Mouse (Mus musculus): ENCODE measurements around the gene Dst.

The Dst gene

GRCm38 (mm10) chr1:33975333-33975732 is 67.3 kb downstream of the Dst start:
- DNase-seq (ENCODE audit: low read depth, low spot score), result no peak

DNA sequence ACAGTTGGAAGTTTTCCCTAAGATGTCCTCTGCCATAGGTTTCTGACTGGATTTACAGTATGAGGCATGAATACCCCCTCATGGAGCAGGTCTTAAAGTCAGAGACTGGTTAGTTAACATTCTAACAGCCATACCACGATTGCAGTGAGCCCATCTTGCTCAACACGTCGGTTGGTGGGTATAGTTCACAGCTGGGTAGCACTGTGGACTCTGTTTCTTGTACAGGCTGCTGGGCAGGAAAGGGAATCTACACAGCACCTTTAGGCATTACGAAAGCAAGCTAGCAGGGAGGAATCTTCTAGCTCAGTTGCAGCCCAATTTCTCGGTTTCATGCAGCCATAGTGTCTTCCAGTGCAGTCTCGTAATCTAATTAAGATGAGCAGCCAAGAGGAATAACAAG is 69.8 kb downstream of the Dst start:
- DNase-seq (ENCODE audit: low read depth, low spot score), result no peak

GRCm38 (mm10) chr1:33980420-33980819 is 72.4 kb downstream of the Dst start:
- DNase-seq (ENCODE audit: low read depth, low spot score), result no peak

DNA sequence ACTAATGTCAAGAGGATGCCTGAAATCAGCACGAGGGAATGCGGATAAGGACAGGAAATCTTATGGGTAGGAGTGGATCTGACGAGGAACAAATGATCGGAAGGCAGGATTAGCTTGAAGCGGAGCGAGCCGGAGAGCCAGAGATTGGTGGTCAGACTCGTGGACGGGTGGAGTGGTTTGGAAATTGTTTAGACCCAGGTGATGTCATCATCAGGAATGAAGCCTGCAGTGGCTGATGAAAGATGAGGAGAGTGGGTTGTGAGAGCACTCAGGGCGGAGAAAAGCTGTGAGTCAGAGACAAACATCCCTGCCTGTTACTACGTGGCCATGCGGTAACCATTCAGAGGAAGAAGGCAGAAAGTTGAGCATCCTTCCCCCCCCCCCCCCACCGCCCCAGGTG is 81.6 kb downstream of the Dst start:
- DNase-seq (ENCODE audit: low read depth, low spot score), result no peak

DNA sequence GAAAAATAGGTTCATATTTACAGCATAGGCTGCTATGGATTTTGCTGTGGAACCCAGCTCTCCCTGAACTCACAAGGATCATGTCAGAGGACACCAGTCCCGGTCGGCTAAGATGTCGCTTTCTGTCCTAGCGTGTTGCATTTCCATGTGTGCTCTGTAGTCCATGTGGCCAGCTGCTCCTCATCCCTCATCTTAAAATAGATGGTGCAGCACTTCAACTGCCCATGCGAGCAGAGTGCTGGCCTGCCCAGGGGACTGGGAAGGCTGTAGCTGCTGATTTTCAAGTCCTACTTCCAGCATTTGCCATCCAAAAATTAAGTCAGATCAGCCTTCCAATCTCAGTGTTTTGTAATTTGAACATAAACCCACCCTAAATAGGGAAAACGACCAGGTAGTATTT is 83.0 kb downstream of the Dst start:
- DNase-seq (ENCODE audit: low read depth, low spot score), result no peak

DNA sequence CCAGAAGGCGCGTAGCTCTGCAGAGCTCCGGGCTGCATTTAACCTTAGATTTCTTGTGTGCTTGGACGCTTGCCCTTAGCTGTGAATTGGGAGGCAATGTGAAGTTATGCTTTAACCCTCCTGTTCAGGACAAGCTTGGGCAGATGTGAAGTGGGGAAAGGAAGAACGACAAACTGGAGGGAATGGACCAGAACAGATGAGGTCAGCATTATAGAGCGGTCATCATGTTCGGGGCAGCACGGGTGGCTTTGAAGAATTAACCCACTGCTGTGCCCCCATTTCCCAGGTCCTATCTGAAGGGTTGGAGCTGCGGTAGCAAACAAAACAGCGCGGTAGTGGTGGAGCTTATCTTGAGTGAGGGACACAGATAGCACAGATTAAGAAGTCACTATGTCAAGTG is 84.8 kb downstream of the Dst start:
- no peak for DNase-seq (ENCODE audit: low read depth, low spot score)

DNA sequence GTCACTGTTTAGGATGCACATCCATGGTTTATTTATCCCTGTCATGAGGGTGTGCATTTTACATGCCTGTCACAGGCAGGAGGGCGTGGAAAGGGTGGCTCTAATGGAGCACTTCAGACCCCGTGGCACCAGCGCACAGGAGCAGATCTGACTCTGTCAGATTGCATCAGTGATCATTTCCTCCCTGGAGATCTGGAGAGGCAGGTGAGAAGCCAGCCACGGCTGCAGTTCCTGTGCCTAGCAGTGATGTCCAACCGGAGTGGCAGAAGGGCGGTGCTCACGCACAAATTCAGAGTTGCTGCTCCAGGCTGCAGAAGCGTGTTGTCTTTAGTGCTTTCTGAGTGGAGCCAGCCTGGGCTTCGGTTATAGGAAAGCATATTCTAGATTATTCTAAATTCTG is 86.2 kb downstream of the Dst start:
- DNase-seq (ENCODE audit: low read depth, low spot score), result no peak

DNA sequence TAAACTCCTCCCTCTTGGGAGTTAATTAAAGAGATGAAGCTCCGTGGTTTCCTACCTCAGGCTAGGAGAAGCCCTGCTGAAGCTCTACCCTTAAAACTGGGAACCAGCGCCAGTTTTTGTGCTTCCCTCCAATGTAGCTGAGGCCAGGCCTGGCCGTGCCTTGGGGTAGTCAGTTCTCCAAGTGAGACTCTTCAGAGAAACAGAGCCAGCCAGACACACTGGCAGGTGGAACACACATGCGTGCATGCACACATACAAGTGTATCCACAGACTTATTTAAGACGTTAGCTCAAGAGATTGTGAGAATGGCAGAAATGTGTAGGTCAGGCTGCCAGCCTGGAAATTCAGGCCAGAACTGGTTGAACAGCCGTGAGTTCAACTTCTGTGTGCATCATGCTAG is 87.4 kb downstream of the Dst start:
- no peak for DNase-seq (ENCODE audit: low read depth, low spot score)

DNA sequence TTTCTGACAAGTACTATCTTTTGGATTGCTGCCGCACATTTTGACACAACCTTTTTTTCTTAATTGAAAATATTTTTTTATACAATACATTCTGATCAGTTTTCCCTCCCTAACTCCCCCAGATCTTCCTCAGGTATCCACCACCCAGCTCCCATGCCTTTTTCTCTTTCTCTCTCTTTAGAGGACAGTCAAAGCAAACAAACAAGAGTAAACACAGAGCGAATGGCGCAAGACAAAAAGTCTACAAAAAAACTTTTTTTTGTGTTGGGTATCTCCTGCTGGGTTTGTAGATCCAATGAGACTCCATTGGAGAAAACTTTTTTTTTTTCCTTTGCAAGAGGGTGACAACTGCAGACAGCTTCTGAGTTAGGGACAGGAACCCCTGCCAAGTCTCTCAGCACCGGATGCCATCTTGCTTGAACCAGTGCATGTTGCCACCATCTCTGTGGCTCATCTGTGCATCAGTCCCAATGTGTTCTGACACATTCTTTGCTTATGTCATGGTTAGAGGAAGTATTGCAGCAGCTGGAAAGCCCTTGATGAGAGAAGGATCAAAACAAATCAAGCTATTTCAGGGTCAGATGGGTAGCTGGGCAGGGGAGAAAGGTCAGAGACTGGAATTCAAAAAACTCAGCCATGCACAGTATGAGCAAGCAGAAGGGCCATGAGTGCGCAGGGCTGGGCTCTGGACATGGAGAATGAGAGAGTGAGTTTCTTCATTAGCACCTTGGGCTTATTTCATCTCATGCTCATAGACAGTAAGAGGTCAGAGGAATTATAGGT is 88.3 kb downstream of the Dst start:
- no peak for DNase-seq (ENCODE audit: low read depth, low spot score)

GRCm38 (mm10) chr1:34002321-34002720 is 94.3 kb downstream of the Dst start:
- DNase-seq (ENCODE audit: low read depth, low spot score), result no peak

DNA sequence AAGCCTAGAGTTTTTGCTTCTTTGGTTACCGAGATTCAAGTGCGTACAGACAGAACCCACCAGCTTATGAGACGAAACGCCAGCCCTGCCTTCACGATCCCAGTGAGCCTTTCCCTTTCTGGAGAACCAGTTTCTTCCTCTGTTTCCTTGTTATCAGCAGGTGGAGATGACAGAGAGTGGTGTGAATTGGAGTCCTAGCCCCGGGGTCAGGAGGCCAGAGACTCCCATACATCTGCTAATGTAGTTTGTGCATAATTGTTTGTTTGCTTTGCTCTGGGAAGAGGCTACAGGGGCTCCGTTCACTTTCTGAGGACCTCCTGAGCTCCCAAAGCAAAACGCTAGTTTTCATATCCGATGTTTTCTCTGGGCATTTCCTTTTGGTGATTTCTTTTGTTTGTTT is 94.9 kb downstream of the Dst start:
- DNase-seq (ENCODE audit: low read depth, low spot score), result no peak

DNA sequence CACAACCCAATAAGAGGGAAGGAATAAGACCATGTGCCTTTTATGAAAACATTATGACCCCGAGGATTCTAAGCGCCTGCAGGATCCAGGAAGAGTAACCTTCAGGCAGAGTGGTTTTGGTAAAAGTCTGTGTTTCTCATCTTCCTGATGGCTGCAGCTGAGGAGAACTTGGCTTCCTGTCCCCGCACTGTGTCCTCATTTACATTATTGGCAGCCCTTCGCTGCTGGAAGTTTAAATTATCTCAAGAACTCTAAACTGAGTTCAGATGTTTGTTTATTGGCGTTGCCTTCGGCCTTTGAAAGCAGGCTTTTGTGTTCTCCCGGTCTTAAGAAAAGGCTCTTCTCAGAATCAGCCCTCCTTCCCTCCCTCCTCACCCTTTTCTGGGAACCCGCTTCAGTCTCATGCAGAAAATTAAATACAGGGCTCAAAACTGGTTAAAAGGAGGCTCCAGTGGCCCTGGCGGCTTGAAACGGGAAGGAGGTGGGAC is 97.3 kb downstream of the Dst start:
- DNase-seq (ENCODE audit: low read depth, low spot score), result no peak

DNA sequence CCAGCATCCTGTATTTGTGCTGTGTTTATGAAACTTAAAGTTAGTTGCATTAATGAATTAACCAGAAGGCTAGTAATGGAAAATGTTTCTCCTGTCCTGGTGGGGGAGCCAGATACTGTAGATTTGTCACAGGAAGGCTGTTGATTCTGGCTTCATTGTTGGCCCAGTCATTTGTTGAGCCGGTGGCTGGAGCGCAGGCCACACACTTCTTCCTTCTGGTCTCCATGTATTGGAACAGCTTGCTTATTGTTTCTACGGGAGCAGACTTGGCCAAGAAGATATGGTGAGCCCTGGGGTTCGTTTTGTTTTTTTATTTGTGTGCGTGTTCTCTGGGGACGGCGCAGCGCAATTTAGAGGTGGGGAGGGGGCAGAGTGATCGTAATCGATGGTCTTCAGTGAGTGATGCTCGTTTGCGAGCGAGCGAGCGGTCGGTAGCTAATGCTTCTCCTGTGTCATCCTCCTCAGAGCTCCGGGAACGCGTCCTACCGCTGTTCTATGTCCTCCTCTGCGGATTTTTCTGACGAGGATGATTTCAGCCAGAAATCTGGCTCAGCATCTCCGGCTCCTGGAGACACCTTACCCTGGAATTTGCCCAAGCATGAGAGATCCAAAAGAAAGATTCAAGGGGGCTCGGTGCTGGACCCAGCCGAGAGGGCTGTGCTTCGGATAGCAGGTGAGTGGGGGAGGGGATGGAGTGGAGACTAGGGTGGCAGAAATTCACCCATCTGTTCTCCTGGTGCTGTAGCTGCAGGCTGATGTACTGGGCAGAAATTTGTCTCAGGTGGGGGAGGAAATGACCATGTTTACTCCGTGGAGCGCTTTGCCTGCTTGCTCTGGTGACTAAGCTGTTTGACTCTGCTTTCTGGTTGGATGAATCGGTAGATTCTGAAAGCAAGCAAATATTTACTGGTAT is 98.0 kb downstream of the Dst start:
- DNase-seq (ENCODE audit: low read depth, low spot score), result peak; percentile 65

DNA sequence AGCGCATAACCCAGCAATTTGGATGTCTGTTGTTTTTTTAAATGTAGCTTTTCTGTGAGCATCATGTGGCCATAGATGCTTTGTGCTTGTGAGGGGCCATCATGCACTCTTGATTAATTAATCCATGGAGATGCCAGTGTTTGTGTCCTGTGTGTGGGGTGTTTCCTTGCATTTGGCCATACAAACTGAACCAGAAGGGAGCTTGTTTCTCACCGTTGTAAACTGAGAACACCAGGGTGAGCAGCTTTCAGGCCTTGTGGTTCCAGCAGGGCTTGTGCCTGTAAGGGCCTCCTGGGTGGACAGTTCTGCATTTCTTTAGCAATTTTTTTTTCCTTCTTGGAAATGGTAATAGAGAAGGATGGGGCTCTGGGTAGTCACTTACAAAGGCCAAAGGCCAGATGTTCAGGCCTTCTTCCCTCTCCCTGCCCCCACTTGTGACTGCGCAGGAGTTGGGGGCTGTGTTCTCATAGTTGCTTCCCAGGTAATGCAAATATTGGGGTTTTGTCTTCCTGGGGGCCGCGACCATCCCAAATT is 98.9 kb downstream of the Dst start:
- DNase-seq (ENCODE audit: low read depth, low spot score), result no peak

GRCm38 (mm10) chr1:34007379-34007778 is 99.4 kb downstream of the Dst start:
- DNase-seq (ENCODE audit: low read depth, low spot score), result no peak

GRCm38 (mm10) chr1:34011051-34011677 is 103.1 kb downstream of the Dst start:
- DNase-seq (ENCODE audit: low read depth, low spot score), result peak; percentile 77

- no peak for DNase-seq (ENCODE audit: low read depth, low spot score)
Observed at GRCm38 (mm10) chr1:34011821-34012271, 103.8 kb downstream of the Dst start.

DNA sequence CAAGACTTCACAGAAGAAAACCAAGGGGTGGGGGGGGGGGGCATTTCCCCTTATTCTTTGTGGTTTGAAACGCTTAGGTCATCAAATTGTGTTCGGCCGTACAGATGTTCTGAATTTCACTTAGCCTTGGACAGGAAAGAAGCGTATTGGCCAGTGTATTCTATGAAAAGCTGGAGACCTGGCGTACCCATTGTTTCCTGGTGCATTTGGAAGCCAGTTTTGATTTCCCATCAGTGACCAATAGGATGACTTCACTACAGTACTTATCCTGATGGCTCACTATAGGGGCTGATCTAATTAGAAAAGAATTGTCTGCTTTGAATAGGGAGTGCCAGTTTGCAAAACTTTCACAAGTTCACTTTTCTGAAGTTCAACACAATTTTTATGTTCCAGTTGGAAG is 105.5 kb downstream of the Dst start:
- DNase-seq (ENCODE audit: low read depth, low spot score), result no peak

DNA sequence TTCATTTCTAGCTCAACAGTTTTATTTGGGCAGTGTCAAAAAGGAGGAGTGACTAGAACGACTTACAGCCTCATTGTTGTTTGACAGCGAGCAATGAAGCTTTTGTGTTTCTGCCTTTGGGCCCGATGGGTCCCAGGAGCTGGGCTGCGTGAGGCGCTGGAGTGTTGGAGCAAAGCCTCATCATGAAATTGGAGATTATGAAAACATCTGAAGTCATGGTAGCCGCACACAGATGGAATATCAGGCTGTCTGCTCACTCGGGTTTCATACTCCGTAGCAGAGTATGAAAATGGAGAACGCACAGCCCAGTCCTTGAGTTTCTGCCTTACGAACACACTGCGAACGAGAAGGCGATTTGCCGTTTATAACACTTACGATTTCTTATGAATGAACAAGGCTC is 108.8 kb downstream of the Dst start:
- DNase-seq (ENCODE audit: low read depth, low spot score), result peak; percentile 75

DNA sequence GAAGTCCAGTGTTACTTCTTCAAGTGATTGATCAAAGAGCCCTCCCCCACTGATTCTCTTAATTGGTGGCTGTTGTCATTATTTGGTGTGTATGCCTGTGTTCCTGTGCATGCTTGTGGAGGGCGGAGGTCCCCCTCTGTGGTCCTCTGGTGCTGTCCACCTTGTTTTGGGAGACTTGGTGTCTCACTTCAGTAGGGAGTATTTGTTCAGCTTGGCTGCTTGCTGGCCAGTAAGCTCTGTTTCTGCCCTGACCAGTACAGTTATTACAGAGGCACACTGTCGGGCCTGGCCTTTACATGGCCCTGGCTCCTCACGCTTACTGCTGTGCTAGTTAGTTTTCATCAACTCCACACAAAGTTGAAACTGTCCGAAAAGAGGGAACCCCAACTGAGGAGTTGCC is 109.3 kb downstream of the Dst start:
- no peak for DNase-seq (ENCODE audit: low read depth, low spot score)

GRCm38 (mm10) chr1:34020599-34020998 is 112.6 kb downstream of the Dst start:
- DNase-seq (ENCODE audit: low read depth, low spot score), result no peak

DNA sequence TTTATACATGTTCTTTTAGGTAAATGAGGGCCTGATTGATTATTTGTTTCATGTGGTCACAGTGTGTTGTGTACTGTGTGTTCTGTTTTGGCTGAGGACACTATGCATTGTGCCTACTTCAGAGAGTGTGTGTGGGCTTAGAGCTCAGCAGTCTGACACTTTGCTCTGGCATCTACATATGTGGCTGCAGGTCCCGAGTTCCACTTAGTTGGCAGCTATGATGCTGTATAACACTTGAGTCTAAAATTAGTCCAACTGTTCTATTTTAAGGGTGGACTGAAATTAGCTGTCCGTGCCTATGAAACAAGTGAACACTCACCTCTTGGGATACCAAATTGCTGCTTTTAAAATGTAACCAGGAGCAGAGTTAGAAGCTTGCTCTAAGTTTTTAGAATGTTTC is 113.5 kb downstream of the Dst start:
- DNase-seq (ENCODE audit: low read depth, low spot score), result peak; percentile 76

All from skeletal muscle tissue, adult 2 months (tissue).